Mouse (Mus musculus) ES-E14 (cell line): ENCODE measurements around the gene Mpeg1.

Experiments
- CHD2 ChIP-seq: IDR thresholded peaks from 2 replicates; pipeline ENCODE4 v1.6.1; 2014; ENCODE audit warnings: mild to moderate bottlenecking, low read depth, low read length, inconsistent platforms
- HCFC1 ChIP-seq: IDR thresholded peaks from 2 replicates; pipeline ENCODE4 v1.6.1; 2012; ENCODE audit warnings: low read length, inconsistent platforms, borderline replicate concordance; ENCODE audit not compliant: insufficient read depth
- MAFK ChIP-seq: IDR thresholded peaks from 2 replicates; pipeline ENCODE4 v1.6.1; 2014; ENCODE audit warnings: mild to moderate bottlenecking, low read depth, low read length, inconsistent platforms; ENCODE audit not compliant: insufficient read depth
- ZC3H11A ChIP-seq: IDR thresholded peaks from 2 replicates; pipeline ENCODE4 v1.6.1; 2012; ENCODE audit warnings: low read depth, mild to moderate bottlenecking, inconsistent platforms, low read length, borderline replicate concordance

GRCm38 (mm10) chr19:12466204-12466603 is 5.6 kb downstream of the Mpeg1 start:
- TF ChIP-seq MAFK (no peak), ZC3H11A (no peak), CHD2 (no peak), HCFC1 (no peak)
